Mouse (Mus musculus) heart, embryonic 12.5 days (tissue): ENCODE measurements around the gene Adam15. TPM values are rescaled to one million over a fixed set of nuclear protein-coding genes. Genes with fewer than 3 reads are reported as not detected.

Experiments used
- ATAC-seq: fragments of 200-750 bp; cut with Nextera tagmentation; 2 replicates; pipeline ENCODE4 v1.8.0; 2017; ENCODE audit warnings: moderate TSS enrichment, moderate library complexity; ENCODE audit not compliant: insufficient number of reproducible peaks, low FRiP score
- H3K27ac ChIP-seq: fragments of 300-500 bp; sonication (generic); 2 replicates; pipeline ENCODE4 v1.5.1; 2016; ENCODE audit warnings: mild to moderate bottlenecking, moderate library complexity; ENCODE audit not compliant: poor library complexity, severe bottlenecking
- H3K27me3 ChIP-seq: fragments of 300-500 bp; sonication (generic); replicated peaks from 2 replicates; pipeline ENCODE4 v1.6.1; 2016; ENCODE audit warnings: mild to moderate bottlenecking, moderate library complexity
- H3K36me3 ChIP-seq: fragments of 300-500 bp; sonication (generic); 2 replicates; pipeline ENCODE4 v1.6.1; 2016; ENCODE audit warnings: mild to moderate bottlenecking, moderate library complexity
- H3K4me1 ChIP-seq: fragments of 300-500 bp; sonication (generic); replicated peaks from 2 replicates; pipeline ENCODE4 v1.6.1; 2016; ENCODE audit warnings: mild to moderate bottlenecking
- H3K4me2 ChIP-seq: fragments of 300-500 bp; sonication (generic); 2 replicates; pipeline ENCODE4 v1.6.1; 2016; ENCODE audit warnings: mild to moderate bottlenecking, moderate library complexity
- H3K4me3 ChIP-seq: fragments of 300-500 bp; sonication (generic); 2 replicates; pipeline ENCODE4 v1.5.1; 2016; ENCODE audit warnings: mild to moderate bottlenecking
- H3K9ac ChIP-seq: fragments of 300-500 bp; sonication (generic); 2 replicates; pipeline ENCODE4 v1.6.1; 2016; ENCODE audit warnings: mild to moderate bottlenecking, moderate library complexity
- H3K9me3 ChIP-seq: fragments of 300-500 bp; sonication (generic); replicated peaks from 2 replicates; pipeline ENCODE4 v1.6.1; 2016; ENCODE audit warnings: mild to moderate bottlenecking, moderate library complexity
- whole genome bisulfite sequencing: fragments of 180-500 bp; shearing (Covaris S2); methylation state at CpG from one replicate; pipeline ENCODE4 v1.1.7; 2016; 5-methylcytosine and 5-hydroxymethylcytosine counted together
- polyA plus RNA-seq: library from polyadenylated mRNA; unstranded; fragments of >200 nt; fragmentation: Nextera tagmentation; extraction: Ambion mirVana; gene quantifications from 2 replicates; pipeline ENCODE4 v1.2.1, GENCODE M21; 2016

The Adam15 gene
- polyA plus RNA-seq, 1 experiment from 2014 or later, result 47.2 TPM

DNA sequence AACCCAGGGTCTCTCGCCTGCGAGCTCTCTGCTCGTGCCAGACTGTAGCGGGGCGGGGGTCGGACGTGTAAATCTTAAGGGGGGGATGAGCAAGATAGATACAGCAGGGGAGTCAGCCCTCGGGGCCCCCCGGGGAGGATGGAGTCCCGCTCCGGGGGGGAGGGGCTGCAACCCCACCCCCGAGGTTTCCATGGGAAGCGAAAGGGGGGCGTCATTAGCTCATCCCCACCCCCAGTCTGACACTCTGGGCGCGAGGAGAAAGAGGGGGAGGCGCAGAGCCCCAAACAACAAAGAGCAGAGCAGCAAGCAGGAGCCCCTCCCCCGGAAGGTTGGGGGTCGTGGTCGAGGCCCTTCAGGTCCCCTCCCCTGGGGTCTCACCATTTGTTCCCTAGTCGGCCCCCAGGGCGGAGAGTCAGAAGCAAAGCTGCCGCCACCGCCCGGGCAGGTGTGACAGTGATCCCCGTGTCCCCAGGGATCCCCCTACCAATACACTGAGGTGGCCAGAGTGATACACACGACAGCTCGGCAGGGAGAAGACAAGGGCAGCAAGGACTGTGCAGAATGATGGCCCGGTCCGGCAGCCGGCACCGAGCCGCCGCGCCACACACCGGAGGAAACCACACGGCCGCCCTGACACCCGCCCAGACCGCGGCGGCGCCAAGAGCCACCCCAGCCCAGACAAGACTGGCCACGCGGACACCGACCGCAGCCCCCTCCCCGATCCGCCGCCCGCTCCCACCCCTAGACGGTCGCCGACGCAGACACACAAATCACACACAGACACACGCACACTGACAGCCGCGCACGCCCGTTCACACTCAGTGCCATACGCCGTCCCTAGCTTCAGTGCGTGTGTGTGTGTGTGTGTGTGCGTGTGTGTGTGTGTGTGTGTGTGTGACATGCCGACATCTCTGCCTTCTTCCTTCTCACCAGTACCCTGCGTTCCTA lies 28.3 kb downstream of the Adam15 start:
- peaks cover 77% of the 10 kb centered on the region for H3K27me3 ChIP-seq
- peak overlapping the region; percentile 66 for H3K9ac ChIP-seq
- H3K9me3 ChIP-seq, result no peaks in the 10 kb centered on the region
- peak overlapping the region; percentile 62 for H3K4me3 ChIP-seq
- under 1% methylated on average over 61 of the region's 66 CpGs for WGBS
- H3K4me1 ChIP-seq, result peaks cover 40% of the 10 kb centered on the region
- H3K27ac ChIP-seq, result no peak overlapping the region
- peak overlapping the region; percentile 94 for H3K4me2 ChIP-seq
- no peak for ATAC-seq
- H3K36me3 ChIP-seq, result no peaks in the 10 kb centered on the region

DNA sequence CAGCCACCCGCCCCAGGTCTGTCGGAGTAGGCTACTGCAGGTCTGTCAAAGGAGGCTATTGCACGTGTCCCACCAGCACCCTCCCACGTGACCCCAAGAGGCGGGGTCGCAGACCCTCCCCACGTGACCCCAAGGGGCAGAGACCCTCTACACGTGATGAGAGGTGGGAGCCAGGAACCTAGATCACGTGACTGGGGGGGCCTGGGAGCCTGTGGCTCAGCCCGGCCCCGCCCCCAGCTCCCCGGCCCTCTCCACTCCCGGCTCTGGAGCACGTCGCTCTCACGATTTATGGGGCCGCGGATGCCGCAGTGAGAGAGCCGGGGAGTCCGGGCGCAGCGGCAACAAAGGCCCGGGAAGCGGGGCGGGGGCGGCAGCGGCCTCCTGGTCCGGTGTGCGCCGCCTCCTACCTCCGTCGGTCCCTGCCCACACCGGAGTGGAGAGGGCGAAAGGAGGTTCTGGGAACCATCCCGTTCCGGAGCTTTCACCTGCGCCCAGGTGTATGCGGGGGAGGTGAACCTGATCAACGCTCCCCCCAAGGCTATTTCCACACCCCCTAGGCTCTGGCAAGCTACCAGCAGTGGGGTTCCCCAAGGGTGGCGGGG lies 29.1 kb downstream of the Adam15 start:
- H3K4me3 ChIP-seq, result peak overlapping the region; percentile 62
- no peak overlapping the region for H3K27ac ChIP-seq
- H3K4me1 ChIP-seq, result peaks cover 48% of the 10 kb centered on the region
- H3K9ac ChIP-seq, result peak overlapping the region; percentile 66
- H3K4me2 ChIP-seq, result peak overlapping the region; percentile 94
- ATAC-seq, result no peak
- no peaks in the 10 kb centered on the region for H3K36me3 ChIP-seq
- under 1% methylated on average over 41 of the region's 41 CpGs for WGBS
- peaks cover 78% of the 10 kb centered on the region for H3K27me3 ChIP-seq
- H3K9me3 ChIP-seq, result no peaks in the 10 kb centered on the region

DNA sequence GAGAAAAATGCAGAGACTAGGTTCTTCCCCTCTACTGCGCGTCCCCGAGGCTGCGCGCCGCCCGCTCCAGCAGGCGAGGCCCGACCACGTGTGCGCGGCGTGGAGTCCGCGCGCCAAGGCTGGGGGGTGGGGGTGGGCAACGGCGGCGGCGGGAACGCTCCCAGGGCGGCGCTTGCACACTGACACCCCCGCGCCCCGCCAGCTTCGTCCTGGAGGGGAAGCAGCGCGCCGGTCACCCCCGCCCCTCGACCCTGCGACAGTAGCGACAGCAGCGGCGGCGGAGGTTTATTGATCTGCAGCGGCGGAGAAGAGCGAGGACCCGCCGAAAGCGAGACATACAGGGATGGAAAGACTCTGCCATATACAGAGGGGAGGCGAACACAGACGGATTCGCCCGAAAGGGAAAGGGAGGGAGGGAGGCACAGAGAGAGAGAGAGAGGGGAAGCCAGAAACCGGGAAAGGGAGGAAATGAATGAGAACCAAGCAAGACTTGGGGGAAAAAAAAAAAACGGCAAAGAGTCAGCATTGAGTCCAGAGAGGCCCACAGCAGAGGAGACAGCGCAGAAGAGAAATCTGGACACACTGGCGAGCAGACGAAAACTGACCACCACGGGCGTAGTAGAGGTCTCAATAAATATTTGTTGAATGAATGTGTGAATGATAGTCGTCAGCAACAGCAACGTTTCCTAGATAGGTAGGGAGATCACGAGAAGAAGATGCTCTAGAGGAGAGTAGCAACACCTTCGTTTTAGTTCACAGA lies 30.0 kb downstream of the Adam15 start:
- no peaks in the 10 kb centered on the region for H3K9me3 ChIP-seq
- peaks cover 57% of the 10 kb centered on the region for H3K4me1 ChIP-seq
- WGBS, result 3% methylated on average over 49 of the region's 58 CpGs
- H3K4me2 ChIP-seq, result peak overlapping the region; percentile 94
- peak overlapping the region; percentile 62 for H3K4me3 ChIP-seq
- no peaks in the 10 kb centered on the region for H3K36me3 ChIP-seq
- ATAC-seq, result no peak
- peak overlapping the region; percentile 39; the same call in 1 of the 2 replicates for H3K9ac ChIP-seq
- H3K27me3 ChIP-seq, result peaks cover 78% of the 10 kb centered on the region
- H3K27ac ChIP-seq, result no peak overlapping the region

DNA sequence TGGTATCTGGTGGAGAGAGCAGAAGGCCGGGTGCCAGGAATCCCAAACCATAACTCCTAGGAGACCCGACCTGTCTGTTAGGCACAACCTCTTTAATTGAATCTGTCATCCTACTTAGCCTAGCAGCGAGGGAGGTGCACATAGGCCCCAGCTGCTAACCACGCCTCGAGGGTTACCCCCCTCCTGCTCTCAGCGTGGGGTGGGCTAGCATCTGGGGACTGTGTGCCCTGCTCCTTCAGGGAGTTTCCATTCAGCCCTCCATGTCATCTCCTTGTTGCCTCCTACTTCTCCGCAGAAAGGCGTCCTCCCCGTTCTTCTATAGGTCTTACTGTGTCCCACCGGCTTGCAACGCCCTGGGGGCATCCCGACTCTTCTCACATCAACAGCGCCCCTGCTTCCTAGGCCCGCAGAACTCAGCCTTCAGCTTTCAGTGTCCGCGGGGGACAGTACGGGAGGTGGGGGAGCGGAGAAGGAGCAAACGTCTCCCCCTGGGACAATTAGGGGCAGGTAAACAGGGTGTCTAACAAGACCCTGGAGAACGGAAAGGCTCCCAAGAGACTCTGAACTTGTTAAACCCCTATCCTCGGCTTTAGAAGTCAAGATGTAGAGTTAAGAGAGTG lies 30.7 kb downstream of the Adam15 start:
- WGBS, result 8% methylated on average over 21 of the region's 21 CpGs
- Histone ChIP-seq H3K9me3 (no peaks in the 10 kb centered on the region), H3K4me2 (peak overlapping the region; percentile 94), H3K36me3 (no peaks in the 10 kb centered on the region), H3K4me1 (peaks cover 63% of the 10 kb centered on the region), H3K27me3 (peaks cover 74% of the 10 kb centered on the region), H3K4me3 (peak overlapping the region; percentile 62), H3K27ac (no peak overlapping the region), H3K9ac (no peak overlapping the region)
- no peak for ATAC-seq

DNA sequence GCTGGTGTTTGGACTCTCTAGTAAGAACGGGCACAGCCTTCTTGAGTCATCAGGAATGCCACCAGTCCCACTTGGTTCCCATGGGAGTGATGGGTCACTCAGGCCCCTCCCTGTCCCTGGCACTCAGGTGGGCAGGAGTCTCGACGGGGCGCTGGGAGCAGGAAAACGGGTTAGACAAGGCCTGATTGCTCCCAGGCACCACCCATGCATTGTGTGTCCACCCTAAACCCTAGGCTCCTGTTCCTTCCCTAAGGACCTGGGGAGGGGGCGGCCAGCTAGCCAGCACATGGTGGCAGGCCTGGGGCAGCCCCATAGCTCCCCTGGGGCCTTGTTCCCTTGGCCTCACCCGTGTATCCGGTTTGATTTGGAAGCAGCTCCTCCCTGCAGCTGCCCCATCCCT lies 31.5 kb downstream of the Adam15 start:
- Histone ChIP-seq H3K4me1 (peaks cover 63% of the 10 kb centered on the region), H3K9me3 (no peaks in the 10 kb centered on the region), H3K27me3 (peaks cover 66% of the 10 kb centered on the region), H3K27ac (no peak overlapping the region), H3K36me3 (no peaks in the 10 kb centered on the region), H3K9ac (no peak overlapping the region), H3K4me2 (no peak overlapping the region), H3K4me3 (no peak overlapping the region)
- ATAC-seq, result no peak
- WGBS, result 74% methylated on average over 8 of the region's 8 CpGs

DNA sequence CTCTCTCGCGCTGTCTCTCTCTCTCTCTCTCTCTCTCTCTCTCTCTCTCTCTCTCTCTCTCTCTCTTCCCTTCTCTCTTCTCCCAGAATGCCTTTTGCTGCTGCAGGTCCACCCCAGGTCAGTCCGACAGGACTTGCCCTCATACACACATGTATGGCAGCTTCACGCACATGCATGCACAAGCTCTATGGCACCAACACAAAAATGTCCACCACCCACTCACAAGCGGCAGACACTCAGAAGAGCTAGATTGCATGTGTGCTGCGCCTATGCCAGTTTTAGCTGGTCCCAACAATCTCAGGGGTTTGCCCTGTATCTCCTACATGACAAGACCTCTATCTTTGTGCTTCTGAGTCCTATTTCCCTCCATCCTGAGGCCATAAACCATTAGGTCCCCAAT lies 32.5 kb downstream of the Adam15 start:
- H3K4me2 ChIP-seq, result 0 out of 2 replicates have a peak overlapping the region, but pooled peaks have one; percentile 8
- no peaks in the 10 kb centered on the region for H3K36me3 ChIP-seq
- ATAC-seq, result no peak
- H3K4me3 ChIP-seq, result no peak overlapping the region
- H3K4me1 ChIP-seq, result peaks cover 59% of the 10 kb centered on the region
- H3K27me3 ChIP-seq, result peaks cover 58% of the 10 kb centered on the region
- no peaks in the 10 kb centered on the region for H3K9me3 ChIP-seq
- WGBS, result 60% methylated on average over 6 of the region's 6 CpGs
- H3K27ac ChIP-seq, result no peak overlapping the region
- H3K9ac ChIP-seq, result peak overlapping the region; percentile 50

DNA sequence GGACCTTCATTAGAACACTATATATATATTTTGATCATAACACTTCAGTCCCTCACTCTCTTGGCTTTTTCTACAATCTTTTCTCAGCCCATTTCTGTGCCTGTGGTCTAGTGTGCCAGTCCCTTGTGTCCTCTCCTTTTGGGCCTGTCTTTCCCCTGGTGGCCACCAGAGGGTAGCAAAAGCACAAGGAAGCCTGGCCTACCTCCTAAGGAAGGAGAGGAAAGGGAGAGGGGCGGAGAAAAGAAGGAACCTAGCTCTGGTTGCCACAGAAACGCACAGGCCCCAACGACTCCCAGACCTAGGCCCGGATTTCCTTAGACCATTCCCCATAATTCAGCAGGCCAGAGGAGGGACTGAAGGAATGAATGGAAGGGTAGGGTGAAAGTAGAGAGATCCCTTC lies 33.0 kb downstream of the Adam15 start:
- H3K36me3 ChIP-seq, result no peaks in the 10 kb centered on the region
- H3K27me3 ChIP-seq, result peaks cover 54% of the 10 kb centered on the region
- no peaks in the 10 kb centered on the region for H3K9me3 ChIP-seq
- 0% methylated on average over 4 of the region's 4 CpGs for WGBS
- no peak overlapping the region for H3K4me3 ChIP-seq
- H3K4me2 ChIP-seq, result peak overlapping the region; percentile 70; the same call in 1 of the 2 replicates
- H3K9ac ChIP-seq, result peak overlapping the region; percentile 50
- peaks cover 55% of the 10 kb centered on the region for H3K4me1 ChIP-seq
- ATAC-seq, result peak; percentile 12; the same call in 1 of the 2 replicates
- H3K27ac ChIP-seq, result no peak overlapping the region

DNA sequence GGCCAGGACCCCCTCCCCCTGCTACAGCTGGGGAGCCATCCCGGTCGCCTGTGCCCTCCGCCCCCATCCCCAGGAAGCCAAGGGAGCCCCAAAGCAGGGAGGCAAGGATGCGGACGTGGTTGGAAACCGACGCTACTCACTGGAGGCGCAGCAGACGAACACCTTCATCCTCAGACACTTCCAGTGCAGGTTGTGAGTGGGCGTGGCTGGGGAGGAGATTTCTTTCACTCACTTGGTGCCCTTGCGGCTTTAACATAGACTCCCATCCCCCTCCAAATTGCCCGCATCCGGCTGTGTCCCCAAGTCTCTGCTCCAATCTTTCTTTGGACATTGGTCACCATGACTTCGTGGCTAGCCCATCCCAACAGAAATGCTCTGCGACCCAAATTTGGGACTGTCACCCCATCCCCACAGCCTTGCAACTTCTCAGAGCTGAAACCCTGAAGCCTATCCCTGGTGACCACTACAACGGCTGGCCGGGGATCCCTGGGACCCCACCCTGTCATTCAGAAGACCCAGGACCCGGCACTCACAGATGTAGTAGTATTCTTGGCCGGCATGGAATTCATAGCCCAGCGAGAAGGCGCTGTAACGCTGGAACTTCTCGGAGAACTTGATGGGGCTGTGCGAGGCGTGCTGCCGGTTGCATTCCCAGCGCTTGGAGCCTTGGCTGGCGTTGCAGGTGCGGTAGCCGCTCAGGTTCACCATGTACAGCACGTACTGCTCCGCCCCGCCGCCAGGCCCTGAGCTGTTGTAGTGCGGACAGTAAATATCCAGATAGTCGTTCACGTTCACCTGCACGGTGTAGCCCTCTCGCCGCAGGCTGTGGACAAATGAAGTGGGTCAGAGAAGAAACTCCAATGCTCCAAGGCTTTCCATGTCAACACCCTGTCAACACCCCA lies 33.6 kb downstream of the Adam15 start:
- Histone ChIP-seq H3K27me3 (peaks cover 48% of the 10 kb centered on the region), H3K4me3 (peak overlapping the region; percentile 35), H3K36me3 (no peaks in the 10 kb centered on the region), H3K27ac (no peak overlapping the region), H3K4me2 (peak overlapping the region; percentile 70), H3K4me1 (peaks cover 49% of the 10 kb centered on the region), H3K9ac (peak overlapping the region; percentile 53), H3K9me3 (no peaks in the 10 kb centered on the region)
- peak; percentile 10; the same call in 1 of the 2 replicates for ATAC-seq
- WGBS, result 20% methylated on average over 40 of the region's 40 CpGs

DNA sequence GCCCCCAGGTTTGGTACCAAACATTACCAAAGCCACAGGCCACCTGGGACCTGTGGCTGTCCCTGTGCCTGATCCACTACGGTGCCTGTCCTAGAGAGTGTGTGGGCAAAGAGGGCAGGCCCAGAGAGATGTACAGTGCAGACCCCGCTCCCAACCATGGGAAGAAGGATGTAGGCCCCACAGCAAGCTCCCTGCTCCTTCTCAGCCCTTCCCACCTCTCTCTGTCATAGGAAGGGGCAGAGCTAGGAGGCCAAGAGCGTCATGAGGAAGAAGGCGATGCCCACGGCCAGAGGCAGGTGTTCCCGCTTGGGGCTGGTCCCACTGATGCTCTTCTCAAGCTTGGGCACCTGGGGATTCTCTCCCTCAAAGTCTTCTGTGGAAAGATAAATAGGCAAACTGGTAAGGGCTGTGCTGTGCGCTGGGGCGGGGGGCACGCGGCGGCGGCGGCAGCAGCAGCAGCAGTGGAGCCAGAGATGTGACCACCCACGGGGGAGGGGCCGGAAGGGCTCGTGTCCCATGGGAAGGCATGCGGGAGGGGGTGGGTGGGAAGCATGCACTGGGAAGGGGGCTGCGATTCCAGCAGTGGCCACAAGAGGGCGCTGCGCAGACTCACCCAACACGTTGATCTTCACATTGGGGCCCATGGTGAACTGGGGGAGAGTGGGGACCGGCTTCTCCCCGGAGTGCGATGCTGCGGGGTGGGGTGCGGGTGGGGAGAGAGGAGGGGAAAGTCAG lies 34.4 kb downstream of the Adam15 start:
- no peak overlapping the region for H3K27ac ChIP-seq
- 5% methylated on average over 25 of the region's 26 CpGs for WGBS
- H3K27me3 ChIP-seq, result peaks cover 39% of the 10 kb centered on the region
- peak overlapping the region; percentile 70 for H3K4me2 ChIP-seq
- no peaks in the 10 kb centered on the region for H3K36me3 ChIP-seq
- H3K4me3 ChIP-seq, result peak overlapping the region; percentile 35
- H3K9me3 ChIP-seq, result no peaks in the 10 kb centered on the region
- ATAC-seq, result peak; percentile 37; the same call in 1 of the 2 replicates
- peaks cover 40% of the 10 kb centered on the region for H3K4me1 ChIP-seq
- peak overlapping the region; percentile 53 for H3K9ac ChIP-seq
